Mouse (Mus musculus): ENCODE data around the gene Hist1h2bf. TPM values are rescaled to one million over a fixed set of nuclear protein-coding genes. Genes with fewer than 3 reads are reported as not detected.
"Not testable (repeated sequence)": the region's sequence is repeated elsewhere in the genome, so short reads cannot be mapped to it uniquely, and the experiment has no call there.

The Hist1h2bf gene
- polyA plus RNA-seq, 1 experiment from 2014 or later: 5.8 TPM

DNA sequence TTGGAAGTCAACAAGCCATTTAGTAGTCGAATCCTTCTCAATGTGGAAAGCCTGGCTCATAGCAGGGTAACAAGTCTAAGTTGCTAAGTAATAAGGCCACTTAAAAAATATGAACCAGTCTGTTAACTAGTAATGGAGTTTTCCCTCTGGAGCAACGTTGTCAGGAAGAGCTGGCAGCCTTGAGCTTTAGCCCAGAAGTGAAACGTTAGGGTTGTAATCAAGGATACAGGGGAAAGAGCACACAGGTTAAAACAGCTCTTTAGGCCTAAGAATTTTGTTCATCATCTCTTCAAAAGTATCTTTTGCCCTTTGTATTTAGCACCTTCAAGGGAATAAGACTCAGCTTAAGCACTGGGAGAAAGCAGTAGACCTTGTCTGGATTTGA is 23.2 kb downstream of the Hist1h2bf start:
- H3K9ac ChIP-seq: 0 out of 2 replicates have a peak overlapping the region, but pooled peaks have one; percentile 21
- no peaks in the 10 kb centered on the region for H3K36me3 ChIP-seq
- peak overlapping the region; percentile 46 for H3K4me3 ChIP-seq
- no peaks in the 10 kb centered on the region for H3K9me3 ChIP-seq
- 2% methylated on average over 3 of the region's 3 CpGs for WGBS
- ATAC-seq (ENCODE audit: insufficient number of reproducible peaks, low FRiP score, low TSS enrichment, low read depth): no peak
- H3K4me1 ChIP-seq: peaks cover 20% of the 10 kb centered on the region
- no peaks in the 10 kb centered on the region for H3K27me3 ChIP-seq
- H3K4me2 ChIP-seq: peak overlapping the region; percentile 62
- H3K27ac ChIP-seq: peak overlapping the region; percentile 92

DNA sequence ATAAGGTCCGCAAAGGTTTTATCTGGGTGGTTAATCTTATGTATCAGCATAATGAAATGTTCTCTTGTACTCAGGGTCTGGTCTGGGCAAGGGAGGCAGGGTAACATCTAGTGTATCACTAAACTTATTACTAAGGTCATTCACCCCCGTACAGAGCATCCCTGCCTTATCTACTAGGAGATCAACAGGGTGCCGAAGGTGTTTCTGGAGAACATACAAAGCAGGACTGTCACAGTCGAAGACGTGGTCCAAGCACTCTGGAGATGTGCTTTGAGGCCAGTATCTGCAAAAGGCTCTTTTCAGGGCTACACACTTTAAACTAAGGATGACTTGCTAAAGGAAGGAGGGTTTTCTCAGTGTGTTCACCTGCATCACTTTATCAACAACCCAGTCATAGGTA is 27.3 kb downstream of the Hist1h2bf start:
- Histone ChIP-seq H3K27me3 (no peaks in the 10 kb centered on the region), H3K9ac (no peak overlapping the region), H3K36me3 (no peaks in the 10 kb centered on the region), H3K4me1 (peaks cover 9% of the 10 kb centered on the region; the same call in 1 of the 2 replicates), H3K4me2 (no peak overlapping the region), H3K9me3 (no peaks in the 10 kb centered on the region), H3K27ac (no peak overlapping the region), H3K4me3 (no peak overlapping the region)
- no peak for ATAC-seq (ENCODE audit: insufficient number of reproducible peaks, low FRiP score, low TSS enrichment, low read depth)
- 76% methylated on average over 5 of the region's 5 CpGs for WGBS

DNA sequence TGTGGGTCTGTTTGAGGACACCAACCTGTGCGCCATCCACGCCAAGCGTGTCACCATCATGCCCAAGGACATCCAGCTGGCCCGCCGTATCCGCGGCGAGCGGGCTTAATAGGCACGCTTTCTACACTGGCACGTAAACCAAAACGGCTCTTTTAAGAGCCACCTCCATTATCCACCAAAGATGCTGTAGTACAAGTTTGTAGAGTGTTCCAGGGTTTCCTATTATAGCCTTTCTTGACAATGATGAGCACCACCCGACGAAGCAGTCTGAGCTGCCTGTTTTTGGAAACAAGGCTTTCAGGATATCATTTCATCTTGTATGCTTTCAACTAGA is 29.2 kb downstream of the Hist1h2bf start:
- H3K4me3 ChIP-seq: peak overlapping the region; percentile 51
- ATAC-seq (ENCODE audit: insufficient number of reproducible peaks, low FRiP score, low TSS enrichment, low read depth); H3K4me1 ChIP-seq; H3K9me3 ChIP-seq; H3K9ac ChIP-seq; H3K36me3 ChIP-seq; H3K27me3 ChIP-seq: not testable (repeated sequence)
- peak overlapping the region; percentile 57 for H3K4me2 ChIP-seq
- peak overlapping the region; percentile 92; the same call in 1 of the 2 replicates for H3K27ac ChIP-seq
- WGBS: under 1% methylated on average over 14 of the region's 14 CpGs

GRCm38 (mm10) chr13:23543965-23544786 is 29.8 kb downstream of the Hist1h2bf start, which contains the start of gene Hist1h3f:
Hist1h3f (plus strand) TSS chr13:23544052.
- peak within 1 kb of the TSS; percentile 92 for H3K27ac ChIP-seq
- H3K4me1 ChIP-seq: peaks cover 4% of the 10 kb centered on the region; the same call in 1 of the 2 replicates
- H3K9ac ChIP-seq: peak within 1 kb of the TSS; percentile 37
- H3K27me3 ChIP-seq: no peaks in the 10 kb centered on the region
- peak; percentile 89 for ATAC-seq (ENCODE audit: insufficient number of reproducible peaks, low FRiP score, low TSS enrichment, low read depth)
- under 1% methylated on average over 36 of the region's 45 CpGs for WGBS
- peak within 1 kb of the TSS; percentile 51 for H3K4me3 ChIP-seq
- no peaks in the 10 kb centered on the region for H3K36me3 ChIP-seq
- H3K4me2 ChIP-seq: peak within 1 kb of the TSS; percentile 57
- H3K9me3 ChIP-seq: no peaks in the 10 kb centered on the region

DNA sequence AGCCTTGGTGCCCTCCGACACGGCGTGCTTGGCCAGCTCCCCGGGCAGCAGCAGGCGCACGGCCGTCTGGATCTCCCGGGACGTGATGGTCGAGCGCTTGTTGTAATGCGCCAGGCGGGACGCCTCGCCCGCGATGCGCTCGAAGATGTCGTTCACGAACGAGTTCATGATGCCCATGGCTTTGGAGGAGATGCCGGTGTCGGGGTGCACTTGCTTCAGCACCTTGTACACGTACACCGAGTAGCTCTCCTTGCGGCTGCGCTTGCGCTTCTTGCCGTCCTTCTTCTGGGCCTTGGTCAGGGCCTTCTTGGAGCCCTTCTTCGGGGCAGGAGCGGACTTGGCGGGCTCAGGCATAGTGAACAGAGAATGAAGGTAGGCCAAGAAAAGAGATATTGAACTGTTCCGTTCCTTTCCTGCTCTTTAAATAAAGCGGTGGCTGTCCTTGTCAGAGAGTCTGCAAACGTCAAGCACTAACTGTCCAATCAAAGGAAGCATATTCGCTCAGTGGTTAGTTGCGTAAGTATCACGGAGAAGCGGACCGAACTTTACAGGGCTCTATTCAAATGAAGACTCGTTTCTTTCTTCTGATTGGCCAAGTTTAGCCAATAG is 30.9 kb downstream of the Hist1h2bf start, which contains the start of gene Hist1h2bh:
Gene Hist1h2bh, minus strand, starts transcription at position 394 of the 609 bp plus-strand sequence.
- H3K9me3 ChIP-seq, H3K4me1 ChIP-seq, H3K27me3 ChIP-seq, H3K36me3 ChIP-seq: not testable (repeated sequence)
- H3K27ac ChIP-seq: peak within 1 kb of the TSS; percentile 92
- peak within 1 kb of the TSS; percentile 57 for H3K4me2 ChIP-seq
- H3K9ac ChIP-seq: peak within 1 kb of the TSS; percentile 37
- peak within 1 kb of the TSS; percentile 51 for H3K4me3 ChIP-seq
- under 1% methylated on average over 39 of the region's 42 CpGs for WGBS
- ATAC-seq (ENCODE audit: insufficient number of reproducible peaks, low FRiP score, low TSS enrichment, low read depth): peak; percentile 95

DNA sequence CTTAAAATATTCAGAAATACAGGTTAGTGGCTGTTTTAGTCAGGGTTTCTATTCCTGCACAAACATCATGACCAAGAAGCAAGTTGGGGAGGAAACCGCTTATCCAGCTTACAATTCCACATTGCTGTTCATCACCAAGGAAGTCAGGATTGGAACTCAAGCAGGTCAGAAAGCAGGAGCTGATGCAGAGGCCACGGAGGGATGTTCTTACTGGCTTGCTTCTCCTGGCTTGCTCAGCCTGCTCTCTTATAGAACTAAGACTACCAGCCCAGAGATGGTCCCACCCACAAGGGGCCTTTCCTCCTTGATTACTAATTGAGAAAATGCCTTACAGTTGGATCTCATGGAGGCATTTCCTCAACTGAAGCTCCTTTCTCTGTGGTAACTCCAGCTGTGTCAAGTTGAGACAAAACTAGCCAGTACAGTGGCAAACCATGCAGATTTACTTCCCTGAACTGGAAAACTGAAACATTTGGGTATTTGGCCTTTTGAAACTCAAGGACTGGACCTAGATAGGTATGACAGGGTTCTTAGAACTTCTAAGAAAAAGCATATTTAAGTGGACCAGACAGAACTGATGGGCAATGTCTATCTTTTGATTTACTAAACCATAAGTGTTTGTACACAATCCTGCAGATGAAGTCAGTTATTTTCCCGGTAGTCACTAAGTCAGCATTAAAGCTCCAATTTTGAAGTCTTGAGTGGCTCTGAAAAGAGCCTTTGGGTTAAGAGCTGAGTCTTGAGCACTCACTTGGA is 31.6 kb downstream of the Hist1h2bf start:
- H3K4me1 ChIP-seq; ATAC-seq (ENCODE audit: insufficient number of reproducible peaks, low FRiP score, low TSS enrichment, low read depth); H3K36me3 ChIP-seq; H3K9me3 ChIP-seq; H3K27me3 ChIP-seq: not testable (repeated sequence)
- H3K4me3 ChIP-seq: peak overlapping the region; percentile 44
- H3K9ac ChIP-seq: peak overlapping the region; percentile 31
- 12% methylated on average over 3 of the region's 3 CpGs for WGBS
- peak overlapping the region; percentile 87 for H3K27ac ChIP-seq
- H3K4me2 ChIP-seq: peak overlapping the region; percentile 56

GRCm38 (mm10) chr13:23541497-23541896 is 32.5 kb downstream of the Hist1h2bf start:
- H3K27ac ChIP-seq: no peak overlapping the region
- no peak overlapping the region for H3K4me2 ChIP-seq
- no peak overlapping the region for H3K9ac ChIP-seq
- 68% methylated on average over 3 of the region's 3 CpGs for WGBS
- H3K9me3 ChIP-seq: no peaks in the 10 kb centered on the region
- no peaks in the 10 kb centered on the region for H3K36me3 ChIP-seq
- H3K27me3 ChIP-seq: no peaks in the 10 kb centered on the region
- peaks cover 10% of the 10 kb centered on the region for H3K4me1 ChIP-seq
- ATAC-seq (ENCODE audit: insufficient number of reproducible peaks, low FRiP score, low TSS enrichment, low read depth): no peak
- H3K4me3 ChIP-seq: no peak overlapping the region

- not testable (repeated sequence) for H3K9me3 ChIP-seq; H3K27me3 ChIP-seq; H3K4me2 ChIP-seq; H3K9ac ChIP-seq; ATAC-seq (ENCODE audit: insufficient number of reproducible peaks, low FRiP score, low TSS enrichment, low read depth); H3K36me3 ChIP-seq; H3K4me3 ChIP-seq; H3K27ac ChIP-seq
- peaks cover 16% of the 10 kb centered on the region for H3K4me1 ChIP-seq
- WGBS: 77% methylated on average over 1 of the region's 1 CpGs
These were observed 34.2 kb downstream of the Hist1h2bf start for GRCm38 (mm10) chr13:23539821-23540220.

- no peaks in the 10 kb centered on the region for H3K36me3 ChIP-seq
- no peaks in the 10 kb centered on the region for H3K27me3 ChIP-seq
- WGBS: 54% methylated on average over 5 of the region's 5 CpGs
- no peak overlapping the region for H3K27ac ChIP-seq
- no peak overlapping the region for H3K9ac ChIP-seq
- H3K9me3 ChIP-seq: no peaks in the 10 kb centered on the region
- H3K4me3 ChIP-seq: no peak overlapping the region
- H3K4me1 ChIP-seq: peaks cover 22% of the 10 kb centered on the region
- H3K4me2 ChIP-seq: no peak overlapping the region
- no peak for ATAC-seq (ENCODE audit: insufficient number of reproducible peaks, low FRiP score, low TSS enrichment, low read depth)
These were observed 35.7 kb downstream of the Hist1h2bf start for GRCm38 (mm10) chr13:23538249-23538648.

DNA sequence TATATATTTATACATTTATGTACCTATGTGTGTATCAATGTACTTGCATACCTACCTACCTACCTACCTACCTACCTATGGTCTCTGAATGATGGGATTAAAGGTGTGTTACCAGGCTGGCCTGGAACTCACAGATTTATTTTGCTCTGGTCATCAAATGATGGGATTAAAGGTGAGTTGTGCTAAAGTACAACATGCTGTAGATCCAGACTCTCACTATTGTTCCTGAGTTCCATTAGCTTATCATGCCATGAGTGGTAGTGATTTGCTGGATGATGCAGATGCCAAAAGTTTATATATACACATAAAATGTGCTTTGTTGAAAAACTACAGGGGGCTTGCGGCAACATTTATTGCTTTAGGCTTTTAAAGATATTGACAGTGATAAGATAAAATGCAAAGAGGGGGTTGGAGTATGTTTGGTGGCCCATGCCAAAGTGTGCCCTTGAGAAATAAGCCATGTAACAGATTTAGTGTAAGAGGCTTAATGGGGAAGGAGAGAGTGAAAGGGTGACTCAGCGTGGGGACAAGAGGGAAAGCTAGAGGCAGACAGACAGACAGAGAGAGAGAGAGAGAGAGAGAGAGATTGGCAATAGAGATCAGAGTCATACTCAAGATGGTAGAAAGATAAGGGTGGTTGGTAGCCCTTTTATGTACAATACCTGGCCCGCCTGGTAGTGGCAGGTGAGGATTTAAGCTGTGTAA is 36.8 kb downstream of the Hist1h2bf start:
- no peak overlapping the region for H3K27ac ChIP-seq
- H3K9me3 ChIP-seq: no peaks in the 10 kb centered on the region
- H3K9ac ChIP-seq: no peak overlapping the region
- WGBS: 66% methylated on average over 3 of the region's 3 CpGs
- peak overlapping the region; percentile 53; the same call in 1 of the 2 replicates for H3K4me3 ChIP-seq
- H3K4me2 ChIP-seq: 0 out of 2 replicates have a peak overlapping the region, but pooled peaks have one; percentile 19
- ATAC-seq (ENCODE audit: insufficient number of reproducible peaks, low FRiP score, low TSS enrichment, low read depth): no peak
- no peaks in the 10 kb centered on the region for H3K36me3 ChIP-seq
- no peaks in the 10 kb centered on the region for H3K27me3 ChIP-seq
- H3K4me1 ChIP-seq: peaks cover 29% of the 10 kb centered on the region

DNA sequence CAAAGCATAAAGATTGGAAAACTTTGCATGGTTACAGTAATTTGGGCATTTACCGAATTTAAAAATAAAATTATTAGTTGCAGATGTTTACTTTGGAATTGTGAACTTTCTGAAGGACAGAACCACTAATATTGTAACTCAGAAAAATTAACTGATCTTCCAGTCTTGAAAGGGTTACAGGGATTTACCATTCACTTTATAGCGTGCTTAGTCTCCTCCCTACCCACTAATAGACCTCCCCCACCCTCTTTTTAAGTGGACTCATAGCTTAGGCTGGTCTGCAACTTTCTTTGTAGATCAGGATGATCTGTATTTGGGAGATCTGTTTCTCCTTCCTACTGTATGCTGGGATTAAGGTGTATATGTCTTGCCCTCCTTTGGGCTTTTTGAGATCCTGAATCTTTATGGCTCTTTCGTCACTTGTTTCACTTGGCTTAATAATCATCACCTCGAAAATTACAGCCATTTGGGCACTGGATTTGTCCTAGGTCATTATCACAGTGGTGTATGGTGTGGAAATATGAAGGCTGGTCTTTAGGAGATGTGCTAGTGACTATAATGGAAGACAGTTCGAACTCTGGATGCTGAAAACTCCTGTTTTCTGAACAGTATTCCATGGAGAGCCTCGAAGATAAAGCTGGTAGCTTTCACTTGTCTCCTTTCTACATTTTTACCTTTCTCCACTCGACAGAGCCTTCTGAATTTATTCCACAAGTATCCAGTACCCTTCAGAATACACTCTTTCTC is 37.7 kb downstream of the Hist1h2bf start:
- no peaks in the 10 kb centered on the region for H3K36me3 ChIP-seq
- H3K9ac ChIP-seq: 0 out of 2 replicates have a peak overlapping the region, but pooled peaks have one; percentile 26
- ATAC-seq (ENCODE audit: insufficient number of reproducible peaks, low FRiP score, low TSS enrichment, low read depth): no peak
- H3K4me2 ChIP-seq: peak overlapping the region; percentile 75
- H3K27ac ChIP-seq: peak overlapping the region; percentile 57
- H3K4me3 ChIP-seq: peak overlapping the region; percentile 53
- no peaks in the 10 kb centered on the region for H3K9me3 ChIP-seq
- WGBS: 15% methylated on average over 7 of the region's 7 CpGs
- no peaks in the 10 kb centered on the region for H3K27me3 ChIP-seq
- peaks cover 31% of the 10 kb centered on the region for H3K4me1 ChIP-seq

Data from limb, embryonic 15.5 days (tissue).